Mouse (Mus musculus): ENCODE data around the gene Psmb7. TPM values are rescaled to one million over a fixed set of nuclear protein-coding genes. Genes with fewer than 3 reads are reported as not detected.

Gene Psmb7
- total RNA-seq, 2 experiments from 2014 or later = 252 to 254 TPM

- DNase-seq = no peak
Observed at GRCm38 (mm10) chr2:38586733-38587132, 57.2 kb downstream of the Psmb7 start.

GRCm38 (mm10) chr2:38585379-38585736 is 58.5 kb downstream of the Psmb7 start:
- no peak for DNase-seq

DNA sequence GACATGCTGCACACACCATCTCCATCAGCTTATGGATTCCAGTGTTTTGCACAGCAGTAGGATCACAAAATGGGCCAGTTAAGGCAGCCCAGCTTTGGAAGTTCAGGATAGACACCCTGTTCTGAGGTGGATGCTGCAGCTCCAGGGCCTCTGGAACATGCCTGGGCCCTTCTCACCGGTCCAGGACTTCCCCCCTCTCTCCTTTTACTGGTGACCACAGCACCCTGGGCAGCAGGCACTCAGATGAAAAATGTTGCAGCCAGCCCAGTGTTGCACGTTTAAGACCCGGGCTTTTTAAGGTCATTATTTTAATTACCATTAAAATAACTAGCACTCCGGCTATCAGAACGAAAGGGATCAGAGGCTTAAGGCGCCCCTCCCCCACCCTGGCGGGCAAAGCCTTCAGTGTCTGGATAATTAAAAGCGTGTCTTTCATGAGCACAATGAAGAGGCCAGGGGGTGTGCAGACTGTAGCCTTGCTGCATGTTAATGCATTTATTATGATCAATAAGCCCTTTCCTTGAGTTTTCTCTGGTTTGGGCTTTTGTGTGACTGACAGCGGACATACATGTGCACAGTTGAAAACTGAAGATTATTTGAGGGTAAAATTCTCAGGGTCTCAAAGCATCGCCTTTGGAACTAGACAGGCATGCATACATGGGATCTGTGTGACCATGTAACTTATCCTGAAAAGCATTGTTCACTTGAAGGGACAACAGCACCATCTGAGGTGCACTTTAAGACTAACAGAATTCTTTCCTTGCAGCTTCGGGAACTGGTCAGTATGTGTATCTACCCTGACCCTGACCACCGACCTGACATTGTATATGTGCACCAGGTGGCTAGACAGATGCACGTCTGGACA is 59.1 kb downstream of the Psmb7 start:
- DNase-seq = no peak

GRCm38 (mm10) chr2:38583982-38584381 is 59.9 kb downstream of the Psmb7 start:
- DNase-seq = no peak

DNA sequence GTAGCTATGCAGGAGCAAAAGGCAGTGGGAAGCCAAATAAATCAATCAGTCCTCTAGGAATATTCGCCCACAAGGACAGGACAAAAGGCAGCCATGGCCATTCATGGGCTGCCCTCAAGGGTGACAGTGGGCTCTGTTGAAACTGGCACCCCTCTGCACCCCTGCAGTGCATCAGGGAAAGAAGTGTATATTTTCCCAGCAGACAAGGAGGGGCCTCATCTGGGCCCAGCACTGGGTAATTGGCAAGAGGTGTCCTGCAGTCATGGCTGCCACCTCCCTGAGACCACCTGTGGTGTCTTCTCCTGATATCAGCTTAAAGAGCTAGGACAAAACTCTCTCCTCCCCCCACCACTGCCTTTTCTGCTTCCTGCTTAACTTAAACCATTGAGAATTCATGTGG is 64.4 kb downstream of the Psmb7 start:
- no peak for DNase-seq

DNA sequence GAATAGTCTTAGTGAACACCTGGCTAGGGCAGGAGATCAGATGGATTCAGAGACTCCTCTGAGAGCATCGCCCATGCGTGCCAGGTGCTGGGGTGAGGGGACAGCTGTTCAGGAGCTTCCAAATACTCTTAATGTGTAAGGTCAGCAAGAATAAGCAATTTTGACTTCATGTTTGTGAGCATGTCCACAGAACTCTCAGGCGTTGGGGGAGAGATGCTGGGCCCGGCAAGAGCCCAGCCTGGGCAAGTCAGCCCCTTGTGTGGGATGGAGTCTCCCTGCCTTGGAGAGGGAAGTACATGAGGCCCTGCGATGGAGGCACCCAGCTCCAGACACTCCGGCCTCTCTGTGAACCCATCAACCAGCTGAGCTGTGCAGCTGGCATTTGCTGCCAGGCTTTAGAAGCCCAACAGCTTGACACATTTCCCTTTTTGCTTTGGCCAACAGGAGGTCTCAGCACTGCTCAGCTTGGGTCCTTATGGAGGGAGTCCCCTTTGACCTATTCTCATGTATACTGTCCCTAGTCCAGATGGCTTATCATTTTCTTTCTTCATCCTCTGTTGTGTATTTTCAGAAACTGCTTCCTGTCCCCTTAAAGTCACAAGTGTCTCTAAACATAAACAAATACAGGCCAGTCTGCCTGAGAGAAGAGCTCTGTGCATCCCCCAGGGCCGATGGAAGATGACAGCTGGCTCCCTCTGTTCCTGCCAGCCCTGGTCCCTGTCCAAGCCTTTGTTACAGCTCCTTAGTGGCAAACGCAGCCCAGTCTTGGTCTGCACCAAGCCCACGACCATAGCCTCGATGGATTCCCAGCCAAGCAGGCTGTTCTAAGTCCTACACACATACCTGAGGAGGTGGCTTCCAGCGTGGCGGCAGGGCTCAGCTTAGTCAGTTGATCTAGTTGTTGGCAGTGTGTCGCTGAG is 65.0 kb downstream of the Psmb7 start:
- no peak for DNase-seq

DNA sequence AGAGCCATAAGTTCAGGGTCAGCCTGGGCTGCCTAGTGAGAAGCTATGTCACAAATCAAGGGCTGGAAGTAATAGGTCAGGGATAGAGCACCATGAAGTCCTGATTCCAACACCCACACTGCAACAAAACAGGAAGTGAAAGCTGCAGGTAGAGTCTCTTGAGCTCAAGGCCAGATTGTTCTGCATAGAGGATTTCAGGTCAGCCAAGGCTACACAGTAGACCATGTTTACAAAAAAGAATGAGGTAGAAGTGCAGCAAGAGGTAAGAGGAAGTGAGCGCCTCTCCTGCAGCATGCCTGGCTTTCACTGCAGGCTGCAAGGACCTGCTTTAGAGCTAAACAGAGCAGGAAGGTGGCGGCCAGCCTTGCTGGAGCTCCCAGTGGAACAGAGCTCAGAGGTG is 69.2 kb downstream of the Psmb7 start:
- no peak for DNase-seq

- DNase-seq = no peak
Observed at GRCm38 (mm10) chr2:38571971-38572601, 71.8 kb downstream of the Psmb7 start.

- DNase-seq = no peak
Observed at GRCm38 (mm10) chr2:38562596-38562995, 81.3 kb downstream of the Psmb7 start.

- DNase-seq = no peak
Observed at GRCm38 (mm10) chr2:38560296-38561227, 83.3 kb downstream of the Psmb7 start.

GRCm38 (mm10) chr2:38556721-38557120 is 87.2 kb downstream of the Psmb7 start:
- DNase-seq = no peak

DNA sequence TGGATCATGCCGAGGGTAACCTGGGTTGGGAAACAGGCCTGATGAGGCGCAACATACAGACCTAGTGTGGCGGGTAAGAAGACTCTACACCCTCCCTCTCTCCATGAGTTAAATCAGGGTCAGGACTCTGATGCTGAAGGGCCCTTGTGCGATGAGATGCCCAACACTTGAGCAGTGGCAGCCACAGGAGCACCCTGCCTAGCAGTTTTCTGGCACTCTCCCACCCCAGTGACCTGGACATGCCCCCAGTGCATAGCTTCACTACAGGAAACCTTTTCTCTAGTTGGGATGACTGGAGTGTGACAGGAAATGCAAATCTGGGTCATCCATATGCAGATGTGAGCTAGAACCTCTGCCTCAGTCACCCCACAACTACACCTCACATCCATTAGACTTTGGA is 88.2 kb downstream of the Psmb7 start:
- DNase-seq = no peak

- no peak for DNase-seq
Observed at GRCm38 (mm10) chr2:38554226-38554995, 89.5 kb downstream of the Psmb7 start.

DNA sequence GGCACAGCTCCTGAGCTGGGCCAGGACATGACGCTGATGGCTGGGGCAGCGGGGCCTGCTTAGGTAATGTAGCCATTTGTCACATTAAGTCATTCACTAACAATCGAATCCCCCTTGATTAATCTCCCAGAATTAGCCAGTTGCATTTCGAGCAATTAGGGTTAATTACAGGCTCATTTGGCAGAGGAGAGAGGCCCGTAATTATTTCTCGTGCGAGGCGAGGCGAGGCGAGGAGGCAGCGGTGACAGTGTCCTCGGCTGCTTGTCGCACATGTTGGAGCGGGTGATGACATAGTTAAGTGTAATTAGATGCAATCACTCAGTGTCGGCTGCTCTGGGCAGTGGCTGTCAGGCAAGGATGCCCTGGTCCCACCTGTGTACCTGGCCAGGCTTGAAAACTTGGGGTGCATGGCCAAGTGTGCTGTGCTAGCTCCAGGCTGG is 91.9 kb downstream of the Psmb7 start:
- no peak for DNase-seq

- DNase-seq = no peak
Observed at GRCm38 (mm10) chr2:38547793-38548517, 95.9 kb downstream of the Psmb7 start.

GRCm38 (mm10) chr2:38546748-38547147 is 97.1 kb downstream of the Psmb7 start:
- no peak for DNase-seq

- DNase-seq = peak; percentile 81
Observed at GRCm38 (mm10) chr2:38546222-38546621, 97.7 kb downstream of the Psmb7 start.

- no peak for DNase-seq
Observed at GRCm38 (mm10) chr2:38545706-38546105, 98.2 kb downstream of the Psmb7 start.

DNA sequence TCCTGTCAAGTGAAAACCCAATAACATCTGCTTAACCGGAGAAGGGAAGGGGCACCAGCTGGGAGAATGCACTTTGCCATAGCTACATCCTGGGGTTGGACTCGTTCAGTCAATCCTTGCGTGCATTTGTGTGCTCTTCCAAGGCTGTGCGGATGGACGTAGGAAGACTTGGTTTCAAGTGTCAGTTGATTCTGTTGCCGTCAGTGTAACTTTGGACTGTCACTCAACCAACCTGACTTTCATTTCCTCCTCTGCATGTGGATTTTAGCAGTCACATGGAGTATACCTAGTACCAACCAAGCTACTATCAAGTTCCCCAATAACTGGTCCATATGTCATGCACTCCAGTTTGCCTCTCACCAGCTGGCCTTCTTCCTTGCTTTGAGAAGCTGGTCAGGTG is 98.9 kb downstream of the Psmb7 start:
- DNase-seq = no peak

GRCm38 (mm10) chr2:38544341-38544740 is 99.5 kb downstream of the Psmb7 start:
- DNase-seq = no peak
